Mouse (Mus musculus) CD4-positive, CD25-positive, alpha-beta regulatory T cell, adult 4 months (primary cell): ENCODE measurements around the gene Rpap1. TPM values are rescaled to one million over a fixed set of nuclear protein-coding genes. Genes with fewer than 3 reads are reported as not detected.

Source experiments
- ATAC-seq: one replicate; pipeline ENCODE4 v1.8.0; 2017
- polyA plus RNA-seq, 2 experiments: library from polyadenylated mRNA; unstranded; fragments of 100-300 nt; shearing (Covaris generic); gene quantifications; one replicate each; pipeline ENCODE4 v1.2.1; 2017

The Rpap1 gene
- polyA plus RNA-seq, 2 experiments from 2014 or later, result 15.7 to 34.0 TPM

DNA sequence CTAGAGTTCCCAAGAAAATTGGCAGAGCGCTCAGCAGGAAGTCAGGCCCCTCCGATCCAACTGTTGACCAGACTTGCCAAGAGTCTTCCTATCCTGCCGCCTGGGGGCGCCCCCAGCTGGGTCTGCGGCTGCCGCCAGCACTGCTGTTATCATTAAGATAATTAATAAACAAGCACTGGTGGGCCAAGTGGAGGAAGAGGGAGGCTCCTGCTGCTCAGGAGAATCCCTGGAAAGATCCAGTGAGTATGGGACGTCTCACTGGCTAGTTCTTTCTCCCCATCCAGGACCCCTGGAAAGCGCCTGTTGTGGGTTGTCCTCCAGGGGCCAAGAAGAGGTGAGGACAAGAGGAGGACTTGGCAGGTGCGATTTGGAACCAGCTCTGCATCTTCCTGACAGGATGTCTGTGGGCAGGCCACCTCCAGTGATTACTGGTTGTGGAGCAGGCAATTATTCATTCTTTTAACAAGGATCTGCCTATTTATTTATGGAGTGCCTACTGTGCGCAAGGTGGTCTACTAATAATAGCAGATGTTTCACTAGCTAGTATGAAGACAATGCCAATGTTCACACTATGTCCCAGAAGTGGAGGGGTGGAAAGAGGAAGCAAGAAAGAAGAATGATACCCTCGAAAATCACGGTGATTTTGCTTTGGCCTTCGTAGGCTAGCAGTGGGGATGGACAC lies 11.1 kb upstream of the Rpap1 start:
- ATAC-seq, result peak; percentile 43

DNA sequence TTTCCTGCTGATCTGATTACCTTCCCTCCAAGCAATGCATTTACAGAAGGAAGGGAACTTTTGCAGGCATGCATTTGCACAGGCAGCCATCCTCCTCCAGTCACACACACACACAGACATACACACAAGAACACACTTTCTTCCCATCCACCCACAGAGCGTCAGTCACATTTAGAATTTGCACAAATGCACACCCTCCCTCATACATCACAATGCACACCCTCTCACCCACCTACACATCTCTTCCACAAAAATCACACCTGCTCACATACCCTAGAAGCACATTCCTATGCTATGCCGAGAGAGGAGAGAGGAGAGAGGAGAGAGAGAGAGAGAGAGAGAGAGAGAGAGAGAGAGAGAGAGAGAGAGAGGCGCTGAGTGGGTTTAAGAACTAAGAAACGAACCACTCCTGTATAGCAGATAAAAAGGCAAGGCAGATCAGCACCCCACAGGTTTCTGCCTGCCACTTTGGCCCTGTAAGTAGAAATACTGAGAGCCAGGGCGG lies 10.0 kb upstream of the Rpap1 start, which contains the start of gene Tyro3:
Gene Tyro3 (plus strand): TSS at position 455 of the 505 bp plus-strand sequence.
- ATAC-seq, result no peak

DNA sequence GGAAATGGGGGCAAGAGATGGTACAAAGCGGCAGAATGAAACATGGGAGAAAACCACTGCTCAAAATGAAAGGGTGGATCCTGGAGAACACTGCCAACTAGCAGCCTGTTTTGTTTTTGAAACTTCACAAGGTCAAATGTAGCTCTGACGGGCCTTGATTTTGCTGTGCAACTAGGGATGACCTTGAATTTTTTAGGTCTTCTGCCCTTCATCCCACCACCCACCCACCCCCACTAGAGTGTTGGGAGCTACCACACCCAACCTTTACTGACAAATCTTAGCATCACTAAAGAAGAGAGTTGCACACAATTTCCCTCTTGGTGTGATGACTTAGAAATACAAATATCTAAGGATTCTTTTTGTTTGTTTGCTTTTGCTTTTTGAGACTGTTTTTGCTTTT lies 2.7 kb upstream of the Rpap1 start:
- ATAC-seq, result no peak

DNA sequence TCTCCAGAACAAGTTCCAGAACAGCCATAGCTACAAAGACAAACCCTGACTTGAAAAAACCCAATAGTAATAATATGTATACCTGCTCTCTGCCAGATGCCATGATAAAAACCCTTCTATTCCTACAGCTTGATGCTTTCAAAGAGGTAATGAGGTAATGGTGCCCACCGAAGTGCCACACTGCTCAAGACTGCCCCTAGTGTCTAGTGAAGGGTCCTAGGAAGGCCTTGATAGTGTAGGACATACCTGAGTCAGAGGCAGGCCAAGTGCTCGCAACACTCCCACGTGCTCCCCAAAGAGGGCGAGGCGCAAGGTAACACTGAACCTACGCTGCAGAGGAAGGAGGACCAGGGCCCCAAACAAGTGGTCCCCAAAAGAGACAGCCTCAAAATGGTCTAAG lies 20.1 kb downstream of the Rpap1 start:
- no peak for ATAC-seq

DNA sequence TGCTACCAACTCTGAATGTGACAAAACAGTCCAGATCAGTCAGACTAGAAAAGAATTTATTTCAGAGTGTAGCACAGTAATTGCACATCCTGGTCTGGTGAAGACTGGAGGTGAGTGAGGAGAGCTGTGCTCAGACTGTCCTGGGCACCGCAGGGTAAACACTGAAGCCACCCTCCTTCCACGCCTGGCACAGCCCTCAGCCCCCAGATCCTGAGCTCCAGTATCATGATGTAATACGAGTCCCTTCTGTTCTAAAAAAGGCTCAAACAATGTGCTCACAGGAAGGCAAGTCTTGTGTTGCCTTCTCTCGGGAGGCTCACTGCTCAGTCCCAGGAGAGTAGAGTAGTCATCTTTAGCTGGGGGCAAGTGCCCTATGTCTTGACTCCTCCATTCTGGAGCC lies 23.4 kb downstream of the Rpap1 start:
- ATAC-seq, result no peak

DNA sequence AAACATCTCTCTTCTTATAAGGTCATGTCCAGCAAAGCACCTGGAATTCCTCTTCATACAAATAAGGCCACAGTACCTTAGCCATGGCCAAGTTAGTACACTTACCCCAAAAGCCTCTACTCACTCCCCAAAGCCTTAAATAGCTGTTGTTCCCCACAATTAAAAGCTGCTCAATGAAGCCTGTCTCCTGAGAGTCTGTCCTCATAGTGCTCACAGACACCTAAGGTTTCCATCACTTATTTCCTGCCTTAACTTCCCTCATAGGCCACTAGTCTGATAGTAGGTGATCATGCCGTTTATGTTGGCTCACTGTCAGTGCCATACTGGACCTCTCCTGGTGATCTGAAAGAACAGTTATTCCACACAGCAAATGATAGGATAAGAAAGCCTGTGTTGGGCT lies 25.1 kb downstream of the Rpap1 start:
- ATAC-seq, result no peak

DNA sequence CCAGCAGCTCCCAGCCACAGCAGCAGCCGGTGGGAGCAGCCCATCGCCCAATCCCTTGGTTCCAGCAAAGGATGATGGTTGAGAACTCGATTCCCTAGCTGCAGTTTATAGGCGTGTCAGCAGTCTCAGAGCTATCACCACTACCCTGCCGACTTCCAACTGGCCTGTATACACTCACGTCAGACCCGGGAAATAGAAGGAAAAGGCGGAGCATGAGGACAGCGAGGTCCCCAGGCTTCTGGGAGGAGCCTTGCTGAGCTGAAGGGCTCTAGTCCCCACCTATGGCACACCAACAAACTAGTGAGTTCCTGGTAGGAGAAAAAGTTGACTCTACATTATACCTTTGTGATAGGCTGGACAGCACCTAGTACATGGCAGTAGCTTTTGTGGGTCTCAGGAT lies 27.1 kb downstream of the Rpap1 start, which contains the start of gene Ltk:
Gene Ltk (minus strand): TSS at position 181 of the 400 bp plus-strand sequence.
- no peak for ATAC-seq

DNA sequence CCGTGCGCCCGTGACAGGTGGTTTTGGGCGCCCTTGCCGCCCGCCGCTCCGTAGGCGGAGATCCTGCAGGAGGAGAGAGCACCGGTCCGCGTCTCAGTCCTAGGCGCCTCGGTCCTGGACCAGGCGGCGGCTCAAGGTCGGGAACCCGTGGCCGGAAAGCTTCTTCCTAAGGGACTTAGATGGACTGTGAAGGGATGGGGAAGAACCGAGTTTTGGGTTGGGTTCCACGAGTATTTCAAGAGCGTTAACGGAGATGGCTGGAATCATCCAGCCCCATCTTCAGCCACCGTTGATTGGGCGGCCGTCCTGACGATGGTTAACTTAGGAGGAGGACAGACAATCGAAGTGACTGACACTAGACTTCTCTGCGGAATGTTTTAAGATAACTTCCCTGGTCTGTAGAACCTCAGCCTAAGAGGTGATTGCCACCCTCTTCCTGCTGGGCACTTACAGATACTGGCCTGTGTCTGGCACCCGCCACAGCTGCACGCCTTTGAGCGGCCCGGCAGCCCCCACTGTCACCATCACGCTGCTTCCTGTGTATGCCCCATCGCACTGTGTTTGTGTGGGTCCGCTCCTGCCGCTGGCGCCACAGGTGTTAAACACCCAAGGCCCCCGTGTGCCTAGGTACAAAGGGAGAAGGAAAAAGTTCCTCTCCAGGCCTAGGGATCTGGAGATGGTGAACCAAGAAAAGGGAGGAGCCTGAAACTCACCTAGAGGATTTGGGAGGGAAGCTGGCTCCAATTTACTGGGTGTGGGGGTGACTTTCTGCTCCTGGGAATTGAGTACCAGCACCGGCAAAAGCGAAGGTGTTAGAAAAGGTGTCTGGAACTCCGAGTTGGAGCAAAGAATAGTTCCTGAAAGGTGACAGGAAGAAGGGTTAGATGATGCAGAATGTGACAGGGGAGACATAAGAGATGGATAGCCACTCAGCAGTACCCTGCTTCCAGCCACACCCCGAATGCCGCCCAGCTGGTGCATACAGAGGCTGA lies 28.2 kb downstream of the Rpap1 start:
- ATAC-seq, result peak; percentile 43

DNA sequence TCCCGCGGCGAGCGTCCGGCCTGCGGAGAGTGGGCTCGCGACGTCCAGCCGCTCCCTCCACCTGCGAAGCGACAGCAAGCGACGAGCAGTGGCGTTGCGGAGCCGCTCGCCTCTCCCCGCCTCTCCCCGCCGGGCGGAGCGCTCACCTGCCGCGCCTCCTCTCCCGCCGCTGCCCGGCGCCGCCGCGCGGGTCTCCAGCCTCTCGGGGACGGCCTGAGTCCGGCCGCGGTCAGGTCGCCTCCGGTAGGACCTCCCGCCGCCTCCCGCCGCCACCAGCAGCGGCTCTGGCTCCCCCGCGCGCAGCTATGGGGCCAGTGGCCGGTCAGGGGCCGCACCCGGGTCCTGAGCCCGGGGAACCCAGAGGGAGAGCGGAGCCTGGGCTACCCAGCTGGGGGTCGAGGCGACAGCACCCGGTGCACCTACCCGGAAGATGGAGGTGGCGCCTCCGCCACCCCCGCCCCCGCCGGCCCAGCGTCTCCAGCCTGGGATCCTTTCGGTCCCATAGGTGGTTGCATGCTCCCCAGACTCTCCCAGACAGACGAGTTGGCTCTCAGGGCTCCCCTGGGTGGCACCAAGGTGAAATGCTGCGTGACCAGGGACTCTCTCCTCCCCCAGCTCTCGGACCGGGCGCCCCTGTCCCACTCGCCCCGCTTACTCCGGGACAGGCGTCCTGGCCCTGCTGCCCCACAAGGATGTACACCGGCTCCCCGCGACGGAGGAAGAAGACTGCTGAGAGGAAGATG lies 29.1 kb downstream of the Rpap1 start:
- peak; percentile 39 for ATAC-seq

DNA sequence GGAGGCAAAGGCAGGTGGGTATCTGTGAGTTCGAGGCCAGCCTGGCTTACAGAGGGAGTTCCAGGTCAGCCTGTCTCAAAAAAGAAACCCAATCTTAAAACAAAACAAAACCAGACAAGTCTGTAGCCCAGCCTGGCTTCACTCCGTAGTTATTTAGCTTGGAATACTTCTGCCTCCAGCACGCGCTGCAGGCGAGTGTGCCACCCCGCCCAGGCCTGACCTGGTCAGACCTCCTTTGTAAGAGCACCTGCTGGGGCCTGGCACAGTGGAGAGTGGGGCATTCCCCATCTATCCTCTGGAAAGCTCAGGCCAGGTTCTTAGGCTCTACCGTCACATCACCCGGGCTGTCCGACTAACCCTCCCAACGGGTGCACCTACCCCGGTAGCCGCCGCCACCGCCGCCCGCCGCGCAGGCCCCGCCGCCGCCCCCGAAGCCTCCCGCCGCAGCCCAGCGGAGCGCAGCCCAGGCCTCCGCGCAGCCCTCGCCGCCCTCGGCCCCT lies 29.7 kb downstream of the Rpap1 start:
- ATAC-seq, result no peak

DNA sequence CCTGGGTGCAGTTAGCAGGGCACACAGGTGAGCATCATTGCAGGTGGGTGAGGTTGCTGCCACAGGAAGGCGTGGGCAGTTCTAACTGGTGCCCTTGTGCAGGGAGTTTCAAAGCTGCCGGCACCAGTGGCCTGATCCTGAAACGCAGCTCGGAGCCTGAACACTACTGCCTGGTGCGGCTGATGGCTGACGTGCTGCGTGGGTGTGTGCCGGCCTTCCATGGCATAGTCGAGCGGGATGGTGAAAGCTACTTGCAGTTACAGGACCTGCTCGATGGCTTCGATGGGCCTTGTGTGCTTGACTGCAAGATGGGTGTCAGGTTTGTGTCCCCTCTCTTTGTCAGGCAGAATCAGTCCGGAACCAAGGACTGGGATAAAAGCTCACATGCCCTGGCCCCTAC lies 38.1 kb downstream of the Rpap1 start:
- ATAC-seq, result no peak

DNA sequence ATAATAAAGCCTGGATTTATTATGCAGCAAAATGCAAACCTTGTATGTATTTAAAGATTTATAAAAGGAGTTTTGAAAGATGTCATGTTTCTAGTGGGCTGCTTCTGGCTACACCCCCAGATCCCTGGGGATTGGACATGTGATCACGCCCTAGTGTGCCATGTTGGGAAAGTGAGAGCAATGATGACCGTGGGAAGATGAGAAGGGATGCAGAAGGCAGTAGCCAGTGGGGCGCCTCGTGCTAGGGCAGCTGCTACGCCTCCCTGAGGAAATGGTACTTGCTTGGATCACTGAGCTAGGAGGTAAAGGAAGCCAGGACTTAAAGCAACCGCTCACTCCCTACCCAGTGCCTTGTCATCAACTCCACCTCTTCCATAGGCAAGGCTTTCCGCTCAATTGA lies 39.8 kb downstream of the Rpap1 start:
- ATAC-seq, result no peak

DNA sequence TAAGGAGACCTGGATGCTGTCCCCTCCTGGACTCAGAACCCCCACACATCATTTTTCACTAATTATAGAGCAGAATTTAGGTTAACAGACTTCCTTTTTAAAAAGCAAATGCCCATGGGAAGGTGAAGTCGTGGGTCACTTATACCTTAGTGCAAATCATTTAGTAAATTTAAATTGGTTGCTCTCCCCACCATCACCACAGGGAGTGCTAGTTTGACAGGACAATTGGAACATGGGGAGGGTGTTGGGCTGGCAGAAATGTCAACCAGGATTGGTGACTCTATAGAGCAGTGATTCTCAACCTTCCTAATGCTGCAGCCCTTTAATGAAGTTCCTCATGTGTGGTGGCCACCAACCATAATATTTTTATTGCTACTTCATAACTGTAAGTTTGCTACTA lies 42.1 kb downstream of the Rpap1 start:
- no peak for ATAC-seq

DNA sequence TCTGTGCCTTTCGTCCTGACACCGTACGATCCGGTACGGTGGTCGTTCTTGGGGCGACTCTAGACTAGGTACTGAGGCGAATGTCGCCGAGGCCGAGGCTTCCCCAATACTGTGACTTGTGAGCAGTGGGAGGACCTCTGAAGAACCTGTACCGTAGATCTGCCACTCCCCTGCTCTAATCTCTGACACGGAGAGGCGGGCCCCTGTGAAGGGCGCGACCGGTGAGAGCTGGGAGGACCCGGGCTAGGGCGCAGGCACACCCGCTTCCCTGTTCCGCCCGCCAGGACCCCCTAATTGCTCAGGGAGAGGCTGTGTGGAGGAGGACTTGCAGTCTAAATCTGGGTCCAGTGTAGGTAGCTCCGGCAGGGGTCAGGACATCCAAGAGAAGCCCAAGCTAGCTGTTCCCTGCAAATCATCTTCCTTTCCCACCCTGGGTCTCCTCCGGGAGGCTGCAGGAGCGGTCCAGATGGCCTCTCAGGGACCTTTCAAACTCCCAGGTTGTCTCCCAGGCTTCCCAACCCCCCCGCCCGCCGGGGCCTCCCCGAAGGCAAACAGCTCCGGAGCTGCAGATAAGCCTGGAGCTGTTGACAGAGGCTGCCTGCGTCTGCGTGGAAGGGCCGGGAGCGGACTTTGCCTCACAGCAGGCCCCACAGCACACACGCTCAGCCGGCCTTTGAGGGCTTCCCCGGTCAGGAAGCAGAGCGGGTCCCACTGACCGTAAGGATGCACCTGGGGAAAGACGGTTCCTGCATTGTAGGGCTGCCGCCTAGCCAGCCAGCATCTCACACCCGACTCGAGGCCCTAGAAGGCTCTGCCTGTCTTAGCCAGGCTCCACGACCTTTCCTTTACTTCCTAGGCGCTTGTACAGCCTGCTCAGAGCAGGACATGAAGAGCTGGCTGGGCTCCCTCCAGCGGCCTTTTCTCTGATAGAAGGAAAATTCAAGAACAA lies 42.9 kb downstream of the Rpap1 start:
- ATAC-seq, result peak; percentile 23

DNA sequence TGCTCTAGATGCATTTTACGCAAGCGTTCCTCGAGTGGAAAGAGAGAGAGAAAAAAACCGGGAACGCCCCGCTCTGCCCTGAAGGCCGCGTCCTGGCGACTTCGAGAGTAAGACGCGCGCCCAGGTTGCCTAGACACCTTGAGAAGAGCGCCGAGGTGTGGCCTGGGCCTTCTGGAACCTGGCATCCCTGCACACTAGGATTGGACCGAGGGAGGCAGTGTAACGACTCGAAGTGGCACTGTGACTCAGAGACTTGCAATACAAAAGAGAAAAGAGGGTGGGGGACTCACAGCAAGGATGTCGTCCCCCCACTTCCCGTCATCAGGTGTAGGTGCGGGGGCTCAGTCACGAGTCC lies 43.6 kb downstream of the Rpap1 start:
- ATAC-seq, result peak; percentile 10

DNA sequence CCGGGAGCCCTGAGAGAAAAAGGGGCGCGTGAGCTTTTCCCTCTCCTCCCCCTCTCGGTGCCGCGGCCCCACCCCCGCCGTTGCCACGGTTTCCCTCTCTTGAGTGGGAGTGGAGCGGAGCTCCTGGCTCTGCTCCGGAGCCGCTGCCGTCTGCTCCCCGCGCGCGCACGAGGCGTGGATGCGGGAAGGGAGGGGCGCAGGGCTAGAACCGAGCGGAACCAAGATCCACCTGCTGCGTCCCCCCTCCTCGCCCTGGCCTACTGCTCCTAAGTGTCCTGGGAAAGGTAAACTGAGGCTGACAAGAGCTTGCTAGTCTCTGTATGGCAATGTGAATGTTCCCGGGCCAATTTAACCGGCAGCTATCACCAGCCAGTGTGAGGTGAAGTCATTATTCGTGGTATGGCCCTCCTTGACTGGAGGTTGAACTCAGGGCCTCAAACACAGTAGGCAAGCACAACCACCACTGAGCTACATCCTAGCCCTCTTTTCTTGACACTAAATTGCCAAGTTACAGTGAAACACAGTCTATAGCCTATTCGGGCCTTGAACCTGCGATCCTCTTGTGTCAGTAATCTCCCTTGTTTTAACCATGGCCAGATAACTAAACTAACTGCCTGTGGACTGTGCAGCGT lies 44.0 kb downstream of the Rpap1 start:
- ATAC-seq, result no peak

DNA sequence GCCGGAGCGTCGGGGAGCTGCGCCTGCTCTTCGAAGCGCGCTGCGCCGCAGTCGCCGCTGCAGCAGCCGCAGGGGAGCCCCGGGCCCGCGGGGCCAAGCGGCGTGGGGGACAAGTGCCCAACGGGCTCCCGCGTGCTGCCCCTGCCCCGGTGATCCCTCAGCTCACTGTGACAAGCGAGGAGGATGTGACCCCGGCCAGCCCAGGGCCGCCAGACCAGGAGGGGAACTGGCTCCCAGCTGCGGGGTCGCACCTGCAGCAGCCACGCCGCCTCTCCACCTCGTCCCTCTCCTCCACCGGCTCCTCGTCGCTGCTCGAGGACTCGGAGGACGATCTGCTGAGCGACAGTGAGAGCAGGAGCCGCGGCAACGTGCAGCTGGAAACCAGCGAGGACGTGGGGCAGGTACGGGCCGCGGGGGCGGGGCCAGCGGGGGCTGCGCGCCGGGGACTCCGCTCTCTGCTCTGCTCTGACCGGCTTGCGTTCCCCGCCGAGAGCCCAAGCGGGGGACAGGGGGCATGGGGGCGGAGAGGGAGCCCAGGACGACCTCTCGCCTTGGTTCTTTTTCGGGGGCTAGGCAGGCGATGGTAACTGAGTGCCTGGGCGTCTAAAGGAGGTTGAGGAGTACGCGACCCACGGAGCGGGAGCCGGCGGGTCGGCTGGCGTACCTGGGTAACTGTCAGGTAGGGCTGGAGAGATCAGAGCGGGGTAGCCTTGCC lies 44.7 kb downstream of the Rpap1 start:
- ATAC-seq, result peak; percentile 49

DNA sequence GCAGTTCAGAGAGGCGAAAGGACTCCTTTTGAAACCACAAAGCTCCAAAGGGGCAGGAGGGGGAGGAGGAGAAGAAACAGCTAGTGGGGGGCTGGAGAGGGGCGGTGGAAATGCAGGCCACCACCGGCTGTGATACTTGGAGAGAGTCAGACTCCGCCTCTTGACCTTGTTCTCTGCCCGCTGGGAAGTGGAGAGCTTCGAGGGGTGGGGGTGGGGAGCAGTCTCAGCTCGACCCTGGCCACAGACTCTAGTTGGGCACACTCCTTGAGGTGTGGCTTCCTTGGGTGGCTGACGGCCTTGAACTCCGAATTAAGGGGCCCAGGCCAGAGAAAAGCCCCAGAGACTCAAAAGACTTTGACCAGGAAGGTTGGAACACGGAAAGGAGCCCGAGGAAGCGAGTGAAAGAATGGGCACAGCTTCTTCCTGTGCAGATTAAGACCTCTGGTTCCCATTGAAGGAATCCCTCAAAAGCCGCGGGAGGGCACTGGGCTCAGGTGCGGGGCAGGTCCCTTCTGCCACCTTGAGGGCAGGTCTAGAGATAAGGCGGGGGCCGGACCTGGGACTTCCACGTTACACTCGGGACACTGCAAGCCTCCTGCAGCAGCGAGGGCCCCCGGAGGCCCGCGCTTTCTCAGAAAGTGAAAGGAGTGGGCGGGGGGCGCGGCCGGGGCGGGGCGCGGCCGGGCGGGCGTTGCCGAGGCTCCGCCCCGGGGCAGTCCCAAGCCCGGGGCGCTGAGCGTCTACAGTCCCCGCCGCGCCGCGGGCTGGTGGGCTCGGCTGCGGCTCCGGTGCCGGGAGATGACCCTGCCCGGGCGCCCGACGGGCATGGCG lies 45.5 kb downstream of the Rpap1 start, which contains the start of gene Itpka:
Gene Itpka (plus strand): TSS at position 757 of the 831 bp plus-strand sequence.
- ATAC-seq, result peak; percentile 74

DNA sequence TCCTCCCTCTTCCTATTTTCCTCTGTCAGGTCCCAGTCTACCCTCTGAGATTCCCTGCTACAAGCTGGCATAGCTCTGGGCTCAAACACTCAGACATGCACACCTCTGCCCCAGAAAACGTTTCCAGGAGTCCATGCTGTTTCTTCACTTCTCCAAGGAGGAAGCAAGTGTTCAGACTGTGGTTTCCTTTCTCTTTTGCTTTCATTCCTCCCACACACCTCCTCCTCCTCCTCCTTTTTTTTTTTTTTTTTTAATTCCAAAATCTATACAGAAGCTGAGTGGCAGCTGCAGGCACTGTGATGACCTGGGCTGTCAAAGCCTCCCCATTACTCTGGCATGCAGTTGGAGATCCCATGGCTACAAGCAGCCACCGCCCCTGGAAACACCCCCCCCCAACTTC lies 46.8 kb downstream of the Rpap1 start:
- ATAC-seq, result no peak
